8 mouse cellular contexts compared by ENCODE assay signal in genomic region chr8:126595204-126596061, GRCm38 (mm10). TPM values are rescaled to one million over a fixed set of nuclear protein-coding genes. Genes with fewer than 3 reads are reported as not detected.
DNase-seq lines count a peak whose midpoint lies in the region; ATAC-seq lines count a peak whose summit lies in the region.

No protein-coding gene starts in this region.

- no peaks in the 10 kb centered on the region for H3K27me3 ChIP-seq in embryonic facial prominence, embryonic 15.5 days
- H3K27me3 ChIP-seq in heart, embryonic 11.5 days (ENCODE audit: control insufficient read depth, insufficient read depth, low read length) = no peaks in the 10 kb centered on the region
- H3K27me3 ChIP-seq in kidney, embryonic 14.5 days (ENCODE audit: control insufficient read depth, insufficient read depth, low read length) = no peaks in the 10 kb centered on the region
- no peaks in the 10 kb centered on the region for H3K27me3 ChIP-seq in liver, embryonic 13.5 days
- H3K27me3 ChIP-seq in neural tube, embryonic 11.5 days (ENCODE audit: control insufficient read depth, insufficient read depth, low read length) = no peaks in the 10 kb centered on the region

- 8% methylated on average over 16 of the region's 16 CpGs for WGBS in embryonic facial prominence, embryonic 15.5 days
- WGBS in heart, embryonic 11.5 days (ENCODE audit: insufficient replicate concordance) = 18% methylated on average over 16 of the region's 16 CpGs
- WGBS in kidney, embryonic 14.5 days = 17% methylated on average over 16 of the region's 16 CpGs
- WGBS in liver, embryonic 13.5 days (ENCODE audit: insufficient replicate concordance) = 28% methylated on average over 16 of the region's 16 CpGs
- WGBS in neural tube, embryonic 11.5 days = 40% methylated on average over 16 of the region's 16 CpGs

- peak overlapping the region; percentile 95 for H3K4me3 ChIP-seq in embryonic facial prominence, embryonic 15.5 days (replicated peaks)
- peak overlapping the region; percentile 100 for H3K4me3 ChIP-seq in heart, embryonic 11.5 days (ENCODE audit: low read depth, low read length)
- peak overlapping the region; percentile 100 for H3K4me3 ChIP-seq in kidney, embryonic 14.5 days (ENCODE audit: low read length)
- peak overlapping the region; percentile 97 for H3K4me3 ChIP-seq in liver, embryonic 13.5 days (replicated peaks)
- peak overlapping the region; percentile 99 for H3K4me3 ChIP-seq in neural tube, embryonic 11.5 days (ENCODE audit: low read depth, low read length)

- peak; percentile 87 for DNase-seq in 416B (ENCODE audit: low read depth)
- DNase-seq in adipocyte (ENCODE audit: low spot score) = peak; percentile 81
- DNase-seq in liver, embryonic 13.5 days = no peak
- DNase-seq in neural tube, embryonic 11.5 days (ENCODE audit: low spot score) = peak; percentile 49
- peak; percentile 60 for DNase-seq in thymus, postnatal 14 days

- H3K36me3 ChIP-seq in embryonic facial prominence, embryonic 15.5 days = 0 out of 2 replicates have a peak, but pooled peaks cover 5% of the 10 kb centered on the region
- peaks cover 6% of the 10 kb centered on the region for H3K36me3 ChIP-seq in heart, embryonic 11.5 days (ENCODE audit: control insufficient read depth, insufficient read depth, low read length)
- peaks cover 18% of the 10 kb centered on the region for H3K36me3 ChIP-seq in kidney, embryonic 14.5 days (ENCODE audit: control insufficient read depth, insufficient read depth, low read length)
- H3K36me3 ChIP-seq in liver, embryonic 13.5 days = peaks cover 17% of the 10 kb centered on the region
- no peaks in the 10 kb centered on the region; the same call in 1 of the 2 replicates for H3K36me3 ChIP-seq in neural tube, embryonic 11.5 days (ENCODE audit: control insufficient read depth, insufficient read depth, low read length)

- peak overlapping the region; percentile 81 for H3K4me2 ChIP-seq in embryonic facial prominence, embryonic 15.5 days (replicated peaks)
- H3K4me2 ChIP-seq in heart, embryonic 11.5 days = peak overlapping the region; percentile 99
- peak overlapping the region; percentile 86 for H3K4me2 ChIP-seq in kidney, embryonic 14.5 days (replicated peaks; ENCODE audit: low read depth, low read length)
- H3K4me2 ChIP-seq in liver, embryonic 13.5 days = peak overlapping the region; percentile 98
- H3K4me2 ChIP-seq in neural tube, embryonic 11.5 days (ENCODE audit: low read depth) = peak overlapping the region; percentile 97

- peaks cover 48% of the 10 kb centered on the region for H3K4me1 ChIP-seq in embryonic facial prominence, embryonic 15.5 days
- H3K4me1 ChIP-seq in heart, embryonic 11.5 days (ENCODE audit: control insufficient read depth, insufficient read depth, low read length) = peaks cover 42% of the 10 kb centered on the region
- H3K4me1 ChIP-seq in kidney, embryonic 14.5 days (ENCODE audit: control insufficient read depth, insufficient read depth, low read length) = peaks cover 27% of the 10 kb centered on the region
- H3K4me1 ChIP-seq in liver, embryonic 13.5 days (replicated peaks) = peaks cover 75% of the 10 kb centered on the region
- peaks cover 25% of the 10 kb centered on the region for H3K4me1 ChIP-seq in neural tube, embryonic 11.5 days (ENCODE audit: control insufficient read depth, insufficient read depth, low read length)

- H3K9ac ChIP-seq in embryonic facial prominence, embryonic 15.5 days = peak overlapping the region; percentile 62
- peak overlapping the region; percentile 100 for H3K9ac ChIP-seq in heart, embryonic 11.5 days (ENCODE audit: low read depth, low read length)
- peak overlapping the region; percentile 100 for H3K9ac ChIP-seq in kidney, embryonic 14.5 days (ENCODE audit: low read depth, low read length)
- peak overlapping the region; percentile 98 for H3K9ac ChIP-seq in liver, embryonic 13.5 days
- H3K9ac ChIP-seq in neural tube, embryonic 11.5 days (ENCODE audit: low read length) = peak overlapping the region; percentile 98

- H3K27ac ChIP-seq in embryonic facial prominence, embryonic 15.5 days (replicated peaks) = peak overlapping the region; percentile 99
- H3K27ac ChIP-seq in heart, embryonic 11.5 days (ENCODE audit: low read depth, low read length) = peak overlapping the region; percentile 99
- H3K27ac ChIP-seq in kidney, embryonic 14.5 days (ENCODE audit: low read depth, low read length) = peak overlapping the region; percentile 99
- H3K27ac ChIP-seq in liver, embryonic 13.5 days = peak overlapping the region; percentile 96
- peak overlapping the region; percentile 98 for H3K27ac ChIP-seq in neural tube, embryonic 11.5 days (ENCODE audit: low read depth, low read length)

- H3K9me3 ChIP-seq in embryonic facial prominence, embryonic 15.5 days (replicated peaks) = no peaks in the 10 kb centered on the region
- no peaks in the 10 kb centered on the region for H3K9me3 ChIP-seq in heart, embryonic 11.5 days (replicated peaks; ENCODE audit: control insufficient read depth, low read length)
- no peaks in the 10 kb centered on the region for H3K9me3 ChIP-seq in kidney, embryonic 14.5 days (ENCODE audit: control insufficient read depth, low read length)
- no peaks in the 10 kb centered on the region for H3K9me3 ChIP-seq in liver, embryonic 13.5 days (replicated peaks)
- H3K9me3 ChIP-seq in neural tube, embryonic 11.5 days (ENCODE audit: control insufficient read depth, low read length) = no peaks in the 10 kb centered on the region

- ATAC-seq in embryonic facial prominence, embryonic 15.5 days (ENCODE audit: insufficient number of reproducible peaks, low FRiP score, low TSS enrichment, low read depth) = no peak
- no peak for ATAC-seq in heart, embryonic 11.5 days (replicated peaks; ENCODE audit: insufficient number of reproducible peaks, low FRiP score, low TSS enrichment)
- ATAC-seq in kidney, embryonic 14.5 days (ENCODE audit: low FRiP score, low TSS enrichment) = no peak
- no peak for ATAC-seq in liver, embryonic 13.5 days (ENCODE audit: low read depth)
- ATAC-seq in neural tube, embryonic 11.5 days (ENCODE audit: insufficient read depth, low FRiP score, low TSS enrichment) = no peak

RNA-seq across cellular contexts. Expression of gene Irf2bp2, which starts 1.6 kb away (rescaled TPM):
- 12.5 and 14.7 TPM in 2 replicates for polyA plus RNA-seq in embryonic facial prominence, embryonic 15.5 days (2015; fragmentation: Nextera tagmentation; extraction: Ambion mirVana)
- 5.9 and 6.5 TPM in 2 replicates for polyA plus RNA-seq in heart, embryonic 11.5 days (2014; fragmentation: Nextera tagmentation; extraction: Ambion mirVana)
- polyA plus RNA-seq in kidney, embryonic 14.5 days (2014; fragmentation: Nextera tagmentation; extraction: Ambion mirVana) = 11.6 and 14.6 TPM in 2 replicates
- polyA plus RNA-seq in liver, embryonic 13.5 days (2015; fragmentation: Nextera tagmentation; extraction: Ambion mirVana) = 3.8 and 4.0 TPM in 2 replicates
- 4.7 and 4.8 TPM in 2 replicates for polyA plus RNA-seq in neural tube, embryonic 11.5 days (2014; fragmentation: Nextera tagmentation; extraction: Ambion mirVana)
